Mouse (Mus musculus) midbrain, embryonic 11.5 days (tissue): ENCODE data around the gene Adcy4. TPM values are rescaled to one million over a fixed set of nuclear protein-coding genes. Genes with fewer than 3 reads are reported as not detected.

Experiments
- ATAC-seq: fragments of 200-750 bp; cut with Nextera tagmentation; 2 replicates; pipeline ENCODE4 v1.8.0; 2017; ENCODE audit warnings: moderate TSS enrichment, moderate library complexity; ENCODE audit not compliant: low FRiP score
- DNase-seq: peaks from one replicate; pipeline ENCODE4 v3.0.0; 2015; ENCODE audit warnings: low spot score; ENCODE audit errors: missing footprints
- H3K27ac ChIP-seq: fragments of 300-500 bp; sonication (generic); 2 replicates; pipeline ENCODE4 v1.5.1; 2014; ENCODE audit warnings: low read depth, low read length
- H3K27me3 ChIP-seq: fragments of 300-500 bp; sonication (generic); 2 replicates; pipeline ENCODE4 v1.6.1; 2014; ENCODE audit warnings: mild to moderate bottlenecking, low read length, moderate library complexity, mixed read lengths; ENCODE audit not compliant: control insufficient read depth, insufficient read depth
- H3K36me3 ChIP-seq: fragments of 300-500 bp; sonication (generic); 2 replicates; pipeline ENCODE4 v1.6.1; 2014; ENCODE audit warnings: mild to moderate bottlenecking, low read length, moderate library complexity, mixed read lengths; ENCODE audit not compliant: control insufficient read depth, insufficient read depth
- H3K4me1 ChIP-seq: fragments of 300-500 bp; sonication (generic); 2 replicates; pipeline ENCODE4 v1.6.1; 2014; ENCODE audit warnings: low read length; ENCODE audit not compliant: control insufficient read depth, insufficient read depth
- H3K4me2 ChIP-seq: fragments of 300-500 bp; sonication (generic); 2 replicates; pipeline ENCODE4 v1.6.1; 2014; ENCODE audit warnings: mild to moderate bottlenecking, moderate library complexity
- H3K4me3 ChIP-seq: fragments of 300-500 bp; sonication (generic); 2 replicates; pipeline ENCODE4 v1.5.1; 2014; ENCODE audit warnings: low read depth, low read length
- H3K9ac ChIP-seq: fragments of 300-500 bp; sonication (generic); 2 replicates; pipeline ENCODE4 v1.6.1; 2014; ENCODE audit warnings: low read length
- H3K9me3 ChIP-seq: fragments of 300-500 bp; sonication (generic); 2 replicates; pipeline ENCODE4 v1.6.1; 2016; ENCODE audit warnings: low read length; ENCODE audit not compliant: control insufficient read depth
- WGBS: fragments of 180-500 bp; shearing (Covaris S2); extraction: QIAGEN DNeasy Blood & Tissue Kit; methylation state at CpG from one replicate; pipeline ENCODE4 v1.1.7; 2014; 5-methylcytosine and 5-hydroxymethylcytosine counted together
- polyA plus RNA-seq: library from polyadenylated mRNA; unstranded; fragments of >200 nt; fragmentation: Nextera tagmentation; extraction: Ambion mirVana; gene quantifications from 2 replicates; pipeline ENCODE4 v1.2.1, GENCODE M21; 2014

The Adcy4 gene
- polyA plus RNA-seq, 1 experiment from 2014 or later = 4.9 TPM

DNA sequence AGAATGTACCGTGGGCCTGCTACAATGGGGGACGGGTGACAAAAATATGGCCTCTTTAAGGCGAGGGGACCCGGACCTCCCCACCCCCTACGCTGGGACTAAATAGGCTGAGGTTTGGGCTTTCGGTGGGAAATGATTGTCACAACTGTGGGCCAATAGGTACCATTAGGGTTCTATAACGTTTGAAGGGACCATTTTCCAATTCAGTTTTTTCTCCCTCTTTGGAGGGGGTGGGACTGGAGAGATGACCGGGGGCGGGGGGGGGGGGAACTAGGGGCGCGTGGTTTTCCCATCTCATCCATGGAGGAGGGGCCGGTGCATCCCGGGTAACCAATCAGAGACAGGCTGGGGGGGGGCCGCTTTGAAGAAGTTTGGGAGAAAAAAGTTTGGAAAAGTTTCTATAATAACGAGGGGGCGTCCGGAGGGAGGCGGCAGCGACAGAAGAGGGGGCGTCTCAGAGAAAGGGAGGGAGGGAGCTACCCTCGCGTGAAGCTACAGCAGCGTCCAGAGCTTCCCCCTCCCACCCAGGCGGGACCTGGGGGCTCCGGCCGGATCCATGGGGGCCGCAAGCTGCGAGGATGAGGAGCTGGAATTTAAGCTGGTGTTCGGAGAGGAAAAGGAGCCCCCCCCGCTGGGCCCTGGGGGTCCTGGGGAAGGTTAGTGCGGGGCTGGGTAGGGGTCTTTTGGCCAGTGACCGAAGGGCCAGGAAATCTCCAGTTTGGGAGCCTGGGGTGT is 40.8 kb upstream of the Adcy4 start:
- Histone ChIP-seq H3K4me3 (peak overlapping the region; percentile 52), H3K4me2 (peak overlapping the region; percentile 89), H3K9me3 (no peaks in the 10 kb centered on the region), H3K9ac (peak overlapping the region; percentile 68), H3K4me1 (peaks cover 35% of the 10 kb centered on the region), H3K27me3 (peaks cover 19% of the 10 kb centered on the region), H3K36me3 (no peaks in the 10 kb centered on the region), H3K27ac (no peak overlapping the region)
- under 1% methylated on average over 30 of the region's 32 CpGs for WGBS
- DNase-seq = no peak
- 0 out of 2 replicates have a peak, but pooled peaks have one; percentile 5 for ATAC-seq

DNA sequence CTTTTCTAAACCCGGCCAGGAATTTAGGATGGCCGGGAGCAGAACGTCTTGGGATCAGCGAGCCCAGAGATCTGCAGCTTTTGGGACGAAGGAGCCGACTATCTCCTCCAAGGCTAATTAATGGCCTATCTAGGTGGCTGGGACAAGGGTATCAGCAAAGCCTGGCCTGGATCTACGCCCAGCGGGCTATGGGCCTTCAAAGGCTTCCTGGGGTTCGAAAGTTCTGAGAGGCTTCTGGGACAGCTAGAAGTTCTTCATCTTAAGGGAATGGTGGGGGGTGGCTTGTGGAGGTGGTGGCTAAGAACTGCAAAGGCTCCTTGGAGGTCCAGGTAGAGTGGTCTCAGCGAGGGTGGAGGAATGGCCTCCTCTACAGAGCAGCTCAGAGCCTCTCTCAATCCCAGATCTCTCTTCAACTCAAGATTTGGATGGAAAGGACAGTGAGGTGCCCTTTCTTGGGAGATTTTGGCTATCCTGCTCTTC is 40.1 kb upstream of the Adcy4 start:
- peak; percentile 8; the same call in 1 of the 2 replicates for ATAC-seq
- no peak overlapping the region for H3K27ac ChIP-seq
- peak overlapping the region; percentile 52 for H3K4me3 ChIP-seq
- peak overlapping the region; percentile 89 for H3K4me2 ChIP-seq
- peak; percentile 95 for DNase-seq
- H3K9me3 ChIP-seq = no peaks in the 10 kb centered on the region
- H3K9ac ChIP-seq = peak overlapping the region; percentile 88; the same call in 1 of the 2 replicates
- no peaks in the 10 kb centered on the region for H3K36me3 ChIP-seq
- H3K27me3 ChIP-seq = peaks cover 19% of the 10 kb centered on the region
- peaks cover 35% of the 10 kb centered on the region for H3K4me1 ChIP-seq
- WGBS = under 1% methylated on average over 10 of the region's 10 CpGs

DNA sequence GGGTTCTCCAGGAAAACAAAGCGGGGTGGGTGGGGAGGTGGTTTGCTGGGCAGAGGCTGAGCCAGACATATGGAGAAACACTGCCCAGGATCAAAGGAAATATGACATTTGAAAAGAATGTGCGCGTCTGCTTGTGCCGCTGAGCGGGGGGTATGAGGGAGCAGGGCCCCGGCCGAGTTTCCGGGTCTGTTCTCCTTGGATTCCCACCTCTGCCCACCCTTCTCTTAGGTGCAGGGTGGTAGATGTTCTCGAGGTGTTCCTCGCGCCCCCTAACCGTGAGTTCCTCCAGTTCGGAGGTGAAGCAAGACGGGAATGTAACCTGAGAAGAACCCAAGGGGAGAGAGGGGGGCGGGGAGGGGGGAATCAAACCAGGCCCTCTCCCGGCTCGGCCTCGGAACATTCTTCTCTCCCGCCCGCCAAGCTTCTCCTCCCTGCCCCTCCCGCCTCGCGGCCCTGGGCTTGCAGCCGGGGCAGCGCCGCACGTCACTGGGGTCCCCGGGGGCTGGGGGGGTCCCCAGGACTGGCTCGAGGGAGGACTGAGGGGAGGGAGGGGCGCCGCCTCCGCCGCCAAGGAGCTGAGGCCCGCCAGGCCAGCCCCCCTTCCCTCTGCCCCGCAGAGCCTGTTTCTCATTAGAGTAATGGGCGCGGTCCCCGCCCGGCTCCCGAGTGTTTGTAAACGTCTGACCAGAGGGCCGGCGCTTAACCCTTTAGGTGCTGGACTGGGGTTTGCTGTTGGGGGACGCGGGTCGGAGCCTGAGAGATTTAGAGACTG is 39.3 kb upstream of the Adcy4 start, which contains the start of gene Nfatc4:
TSS of gene Nfatc4 (plus strand) at position 154 of the 772 bp plus-strand sequence.
- Histone ChIP-seq H3K27ac (peak within 1 kb of the TSS; percentile 82), H3K4me1 (peaks cover 35% of the 10 kb centered on the region), H3K9ac (peak within 1 kb of the TSS; percentile 88), H3K9me3 (no peaks in the 10 kb centered on the region), H3K4me2 (peak within 1 kb of the TSS; percentile 89), H3K4me3 (peak within 1 kb of the TSS; percentile 52), H3K27me3 (peaks cover 19% of the 10 kb centered on the region), H3K36me3 (no peaks in the 10 kb centered on the region)
- DNase-seq (peak; percentile 99), ATAC-seq (peak; percentile 83)
- 1% methylated on average over 46 of the region's 46 CpGs for WGBS

DNA sequence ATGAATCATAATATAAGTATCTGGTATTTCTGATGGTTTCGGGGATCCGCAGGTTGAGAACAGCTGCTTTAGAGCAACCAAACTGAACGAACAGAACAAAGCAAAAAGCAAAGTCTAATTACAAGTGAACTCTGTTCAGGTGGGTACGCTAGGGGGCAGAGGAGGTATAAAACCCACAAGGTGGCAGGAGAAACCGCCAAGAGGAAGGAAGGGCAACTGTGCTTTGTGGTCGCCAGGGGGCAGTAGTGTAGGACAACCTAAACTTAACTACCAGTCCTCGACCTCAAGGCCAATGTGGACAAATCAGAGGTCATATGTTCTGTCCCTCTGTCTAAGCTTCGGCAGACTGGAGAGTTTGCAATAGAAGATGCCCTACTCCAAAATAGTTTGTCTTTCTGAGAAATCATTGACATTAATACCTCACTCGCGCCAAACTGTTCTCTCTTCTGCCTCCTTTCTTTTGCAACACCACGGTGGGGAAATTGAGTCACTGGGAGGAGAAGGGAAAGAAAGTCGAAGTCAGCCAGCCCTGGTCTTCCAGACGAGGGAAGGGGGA is 38.6 kb upstream of the Adcy4 start:
- Histone ChIP-seq H3K9me3 (no peaks in the 10 kb centered on the region), H3K4me2 (peak overlapping the region; percentile 89), H3K4me3 (peak overlapping the region; percentile 52), H3K9ac (peak overlapping the region; percentile 88; the same call in 1 of the 2 replicates), H3K27ac (peak overlapping the region; percentile 82), H3K27me3 (peaks cover 19% of the 10 kb centered on the region), H3K36me3 (no peaks in the 10 kb centered on the region), H3K4me1 (peaks cover 35% of the 10 kb centered on the region)
- ATAC-seq (peak; percentile 12; the same call in 1 of the 2 replicates), DNase-seq (peak; percentile 96)
- 7% methylated on average over 13 of the region's 13 CpGs for WGBS

DNA sequence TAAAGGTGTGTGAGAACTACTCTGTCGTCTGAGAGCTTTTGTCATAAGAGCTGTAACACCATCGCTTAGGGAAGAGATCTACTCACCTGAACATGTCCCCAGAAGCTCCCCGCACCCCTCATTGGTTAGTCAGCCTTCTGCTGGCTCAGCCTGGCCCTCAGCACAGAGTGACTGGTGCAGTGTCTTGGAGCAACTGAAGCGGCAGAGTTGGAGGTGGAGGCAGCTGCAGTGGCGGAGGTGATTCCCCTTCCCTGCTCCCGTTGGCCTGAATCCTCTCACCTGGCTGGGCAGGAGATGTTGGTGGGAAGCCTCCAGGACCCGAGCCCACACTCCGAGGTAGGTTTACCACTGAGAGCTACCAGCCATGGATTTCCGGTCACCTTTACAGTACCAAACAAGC is 36.7 kb upstream of the Adcy4 start:
- Histone ChIP-seq H3K4me2 (no peak overlapping the region), H3K9me3 (no peaks in the 10 kb centered on the region), H3K9ac (no peak overlapping the region), H3K27ac (no peak overlapping the region), H3K27me3 (peaks cover 1% of the 10 kb centered on the region; the same call in 1 of the 2 replicates), H3K4me3 (no peak overlapping the region), H3K36me3 (no peaks in the 10 kb centered on the region), H3K4me1 (peaks cover 20% of the 10 kb centered on the region)
- 79% methylated on average over 9 of the region's 9 CpGs for WGBS
- no peak for DNase-seq
- no peak for ATAC-seq

DNA sequence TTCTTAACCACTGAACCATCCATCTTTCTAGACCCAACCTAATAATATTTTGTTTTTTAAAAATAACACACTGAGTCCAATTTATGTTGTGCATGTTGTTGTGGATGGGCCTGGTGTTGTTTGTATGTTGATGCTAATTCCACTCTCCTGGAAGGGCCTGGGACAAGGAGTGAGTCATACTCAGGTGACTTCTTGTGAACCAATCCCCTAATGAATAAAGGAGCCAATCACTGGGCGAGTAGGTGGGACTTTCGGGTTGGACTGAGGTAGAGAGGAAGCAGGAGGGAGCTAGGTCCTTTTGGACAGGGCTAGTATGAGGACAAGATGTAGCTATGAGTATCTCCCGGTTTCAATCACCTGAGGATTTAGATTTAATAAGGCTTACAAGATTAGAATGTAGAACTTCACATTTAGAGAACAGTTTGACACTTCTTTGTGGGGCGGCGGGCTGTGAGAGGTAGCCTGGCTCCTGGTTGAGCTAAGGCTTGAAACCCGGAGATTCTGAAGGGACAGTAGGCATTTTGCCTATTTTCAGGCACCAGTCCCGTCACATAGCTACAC is 36.0 kb upstream of the Adcy4 start:
- DNase-seq = peak; percentile 73

DNA sequence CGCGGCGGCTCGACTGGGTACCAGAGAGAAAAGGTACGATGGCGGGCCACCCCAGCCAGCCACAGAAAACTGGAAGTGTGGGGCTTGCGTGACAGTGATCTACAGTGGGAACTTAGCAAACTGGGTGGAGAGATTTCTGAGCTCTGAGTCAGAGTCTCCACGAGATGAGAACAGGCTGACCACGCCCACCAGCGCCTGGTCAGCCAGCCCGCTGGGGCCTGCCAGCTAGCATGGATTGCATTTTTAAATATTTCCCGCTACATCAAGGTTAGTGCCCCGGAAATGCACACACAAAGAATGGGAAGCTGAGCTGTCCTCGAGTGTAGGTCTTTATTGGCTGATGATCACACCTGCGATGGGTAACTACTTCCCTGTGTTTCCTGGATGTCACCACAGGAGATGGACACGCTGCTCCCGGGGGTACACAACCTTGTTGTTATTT is 31.4 kb upstream of the Adcy4 start:
- H3K4me3 ChIP-seq = peak overlapping the region; percentile 36
- H3K9me3 ChIP-seq = no peaks in the 10 kb centered on the region
- DNase-seq = peak; percentile 90
- no peaks in the 10 kb centered on the region for H3K36me3 ChIP-seq
- no peaks in the 10 kb centered on the region for H3K4me1 ChIP-seq
- H3K4me2 ChIP-seq = peak overlapping the region; percentile 52
- WGBS = 21% methylated on average over 17 of the region's 17 CpGs
- no peaks in the 10 kb centered on the region for H3K27me3 ChIP-seq
- peak; percentile 75 for ATAC-seq
- no peak overlapping the region for H3K27ac ChIP-seq
- peak overlapping the region; percentile 44 for H3K9ac ChIP-seq

More for the DNA sequence above, 36.0 kb upstream of the Adcy4 start:
- Histone ChIP-seq H3K4me2 (no peak overlapping the region), H3K36me3 (no peaks in the 10 kb centered on the region), H3K4me1 (peaks cover 16% of the 10 kb centered on the region), H3K27ac (no peak overlapping the region), H3K9me3 (no peaks in the 10 kb centered on the region), H3K27me3 (no peaks in the 10 kb centered on the region), H3K4me3 (no peak overlapping the region), H3K9ac (no peak overlapping the region)
- ATAC-seq = no peak
- 79% methylated on average over 7 of the region's 7 CpGs for WGBS

DNA sequence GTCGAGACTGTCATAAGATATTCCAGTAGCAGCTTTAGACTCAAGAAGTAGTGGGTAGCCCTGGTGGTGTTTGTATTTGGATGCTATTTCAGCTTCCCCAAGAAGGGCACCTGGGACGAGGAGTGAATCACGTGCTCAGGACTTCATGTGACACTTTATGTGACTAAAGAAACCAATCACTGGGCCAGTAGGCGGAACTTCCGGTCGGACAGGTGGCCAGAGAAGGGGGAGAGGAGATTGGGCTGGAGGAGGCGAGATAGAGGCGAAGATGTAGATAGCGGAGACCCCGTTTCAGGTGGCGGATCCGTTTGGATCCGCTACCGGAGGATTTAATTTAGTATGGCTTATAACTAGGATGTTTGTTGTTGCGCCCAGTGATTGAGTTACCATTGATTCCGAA is 31.0 kb upstream of the Adcy4 start:
- Histone ChIP-seq H3K36me3 (no peaks in the 10 kb centered on the region), H3K27me3 (no peaks in the 10 kb centered on the region), H3K4me1 (no peaks in the 10 kb centered on the region), H3K9me3 (no peaks in the 10 kb centered on the region), H3K4me3 (peak overlapping the region; percentile 36), H3K27ac (no peak overlapping the region), H3K9ac (peak overlapping the region; percentile 44), H3K4me2 (peak overlapping the region; percentile 52)
- 17% methylated on average over 16 of the region's 16 CpGs for WGBS
- DNase-seq (peak; percentile 92), ATAC-seq (peak; percentile 78)
